ENCODE assay signal across 32 mouse cellular contexts in genomic region chr16:13840056-13840455, GRCm38 (mm10).
"Had no signal": no experiment of that assay in that cellular context is flagged by ENCODE, and none has a peak within 500 bp of the region (broad histone marks: within the 10 kb centered on the region; RNA-seq: fewer than 3 reads in every experiment).

No protein-coding gene starts in this region.

- H3K9ac ChIP-seq: limb, embryonic 12.5 days; limb, embryonic 13.5 days; limb, embryonic 15.5 days; liver, embryonic 12.5 days; liver, embryonic 13.5 days; liver, embryonic 14.5 days; liver, embryonic 15.5 days; liver, postnatal 0 days; lung, embryonic 14.5 days; lung, embryonic 15.5 days; midbrain, embryonic 12.5 days; midbrain, embryonic 13.5 days; midbrain, embryonic 15.5 days; neural tube, embryonic 12.5 days had no signal

- H3K27ac ChIP-seq: limb, embryonic 10.5 days; limb, embryonic 12.5 days; limb, embryonic 13.5 days; limb, embryonic 15.5 days; liver, embryonic 12.5 days; liver, embryonic 13.5 days; liver, embryonic 14.5 days; liver, embryonic 15.5 days; lung, embryonic 15.5 days; macrophage; midbrain, embryonic 10.5 days; midbrain, embryonic 12.5 days; midbrain, embryonic 13.5 days; midbrain, embryonic 15.5 days; neural tube, embryonic 12.5 days had no signal

- H3K27me3 ChIP-seq: limb, embryonic 12.5 days; limb, embryonic 13.5 days; limb, embryonic 15.5 days; liver, embryonic 12.5 days; liver, embryonic 13.5 days; liver, embryonic 15.5 days; lung, embryonic 15.5 days; megakaryocyte, embryonic 14.5 days; midbrain, embryonic 12.5 days; midbrain, embryonic 13.5 days; midbrain, embryonic 15.5 days; neural tube, embryonic 12.5 days had no signal

- ATAC-seq: liver, embryonic 12.5 days; liver, postnatal 0 days; lung, postnatal 0 days; midbrain, embryonic 13.5 days; midbrain, embryonic 15.5 days; midbrain, embryonic 16.5 days had no signal

- H3K4me1 ChIP-seq: limb, embryonic 10.5 days; limb, embryonic 12.5 days; limb, embryonic 13.5 days; limb, embryonic 15.5 days; liver, embryonic 12.5 days; liver, embryonic 13.5 days; liver, embryonic 15.5 days; lung, embryonic 15.5 days; megakaryocyte, embryonic 14.5 days; midbrain, embryonic 10.5 days; midbrain, embryonic 12.5 days; midbrain, embryonic 13.5 days; midbrain, embryonic 15.5 days; neural tube, embryonic 12.5 days had no signal

- H3K9me3 ChIP-seq: limb, embryonic 10.5 days; limb, embryonic 12.5 days; limb, embryonic 13.5 days; limb, embryonic 15.5 days; liver, embryonic 12.5 days; liver, embryonic 13.5 days; liver, embryonic 15.5 days; lung, embryonic 15.5 days; megakaryocyte, embryonic 14.5 days; midbrain, embryonic 10.5 days; midbrain, embryonic 12.5 days; midbrain, embryonic 13.5 days; midbrain, embryonic 15.5 days; neural tube, embryonic 12.5 days had no signal

- DNase-seq: left cerebral cortex, postnatal 4 days; liver; liver, embryonic 13.5 days; liver, postnatal 0 days; lung, adult 18-20 months; lung, adult 2 months; lung, embryonic 14.5 days; lung, postnatal 10 days; lung, postnatal 14 days; lung, postnatal 36 days; lung, postnatal 4 days; midbrain, embryonic 14.5 days had no signal

- H3K4me3 ChIP-seq: limb, embryonic 10.5 days; limb, embryonic 12.5 days; limb, embryonic 13.5 days; limb, embryonic 15.5 days; liver, embryonic 12.5 days; liver, embryonic 13.5 days; liver, embryonic 15.5 days; lung, embryonic 15.5 days; megakaryocyte, embryonic 14.5 days; midbrain, embryonic 10.5 days; midbrain, embryonic 12.5 days; midbrain, embryonic 13.5 days; midbrain, embryonic 15.5 days; myocyte; neural tube, embryonic 12.5 days had no signal

- H3K4me2 ChIP-seq: limb, embryonic 12.5 days; limb, embryonic 13.5 days; limb, embryonic 15.5 days; liver, embryonic 11.5 days; liver, embryonic 12.5 days; liver, embryonic 13.5 days; liver, embryonic 15.5 days; lung, embryonic 14.5 days; lung, embryonic 15.5 days; midbrain, embryonic 11.5 days; midbrain, embryonic 12.5 days; midbrain, embryonic 13.5 days; midbrain, embryonic 15.5 days; neural tube, embryonic 12.5 days had no signal
